Mouse (Mus musculus): ENCODE measurements around the gene Hnrnpul1. TPM values are rescaled to one million over a fixed set of nuclear protein-coding genes. Genes with fewer than 3 reads are reported as not detected.

Gene Hnrnpul1
- polyA plus RNA-seq, 1 experiment from 2014 or later, result 83.8 TPM

DNA sequence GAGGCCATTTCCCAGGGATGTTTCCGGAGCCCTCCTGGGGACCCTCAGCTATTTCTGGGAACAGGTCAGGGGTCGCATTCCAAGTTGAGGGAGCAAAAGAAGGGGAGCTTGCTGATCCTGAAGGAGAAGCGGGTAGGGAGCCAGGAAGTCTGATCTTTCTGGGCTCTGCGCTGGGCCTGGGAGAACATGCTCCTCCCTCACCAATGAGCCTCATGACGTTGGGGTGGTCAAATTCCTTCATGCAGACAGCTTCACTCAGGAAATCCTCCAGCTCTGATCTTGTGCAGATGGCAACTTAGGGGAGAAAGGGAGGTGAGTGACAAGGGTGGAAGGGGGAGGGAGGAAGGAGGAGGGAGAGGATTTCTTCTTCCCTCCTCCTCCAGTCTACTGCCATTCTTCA is 9.7 kb upstream of the Hnrnpul1 start:
- Histone ChIP-seq H3K27me3 (ENCODE audit: control insufficient read depth, insufficient read depth, low read length) (no peaks in the 10 kb centered on the region), H3K36me3 (ENCODE audit: control insufficient read depth, insufficient read depth, low read length) (no peaks in the 10 kb centered on the region; the same call in 1 of the 2 replicates), H3K4me1 (replicated peaks; ENCODE audit: control insufficient read depth, insufficient read depth, low read length) (no peaks in the 10 kb centered on the region), H3K4me2 (ENCODE audit: low read depth, low read length, severe bottlenecking) (no peak overlapping the region), H3K4me3 (ENCODE audit: low read depth, low read length) (no peak overlapping the region), H3K9me3 (ENCODE audit: control insufficient read depth, low read length) (no peaks in the 10 kb centered on the region), H3K9ac (ENCODE audit: low read length) (no peak overlapping the region), H3K27ac (ENCODE audit: low read depth, low read length) (no peak overlapping the region)
- WGBS, result 72% methylated on average over 5 of the region's 5 CpGs
- no peak for DNase-seq (ENCODE audit: low spot score)
- ATAC-seq (replicated peaks; ENCODE audit: low FRiP score), result no peak

DNA sequence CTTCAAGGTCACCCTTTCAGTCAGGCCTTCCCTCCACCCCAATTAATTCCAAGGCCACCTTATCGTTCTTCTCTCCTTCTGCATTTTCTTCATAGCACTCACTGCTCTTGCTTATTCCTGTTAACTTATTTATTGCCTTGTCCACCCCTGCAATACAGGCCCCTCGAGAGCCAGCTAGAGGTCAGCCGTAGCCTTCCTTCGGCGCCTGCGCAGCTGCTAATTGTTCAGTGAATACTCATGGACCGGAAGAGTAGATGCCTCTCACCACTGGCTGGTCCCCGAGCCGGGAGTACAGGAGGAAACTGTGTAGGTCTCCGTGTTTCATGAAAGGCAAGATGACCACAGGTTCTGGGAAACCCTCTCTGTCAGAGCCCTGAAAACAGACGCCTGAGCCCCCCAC is 9.1 kb upstream of the Hnrnpul1 start:
- H3K9ac ChIP-seq (ENCODE audit: low read length), result no peak overlapping the region
- ATAC-seq (replicated peaks; ENCODE audit: low FRiP score) (no peak), DNase-seq (ENCODE audit: low spot score) (no peak)
- no peaks in the 10 kb centered on the region; the same call in 1 of the 2 replicates for H3K36me3 ChIP-seq (ENCODE audit: control insufficient read depth, insufficient read depth, low read length)
- H3K27me3 ChIP-seq (ENCODE audit: control insufficient read depth, insufficient read depth, low read length), result no peaks in the 10 kb centered on the region
- 77% methylated on average over 11 of the region's 11 CpGs for WGBS
- no peak overlapping the region for H3K4me3 ChIP-seq (ENCODE audit: low read depth, low read length)
- H3K4me1 ChIP-seq (replicated peaks; ENCODE audit: control insufficient read depth, insufficient read depth, low read length), result no peaks in the 10 kb centered on the region
- H3K9me3 ChIP-seq (ENCODE audit: control insufficient read depth, low read length), result no peaks in the 10 kb centered on the region
- H3K4me2 ChIP-seq (ENCODE audit: low read depth, low read length, severe bottlenecking), result no peak overlapping the region
- no peak overlapping the region for H3K27ac ChIP-seq (ENCODE audit: low read depth, low read length)

DNA sequence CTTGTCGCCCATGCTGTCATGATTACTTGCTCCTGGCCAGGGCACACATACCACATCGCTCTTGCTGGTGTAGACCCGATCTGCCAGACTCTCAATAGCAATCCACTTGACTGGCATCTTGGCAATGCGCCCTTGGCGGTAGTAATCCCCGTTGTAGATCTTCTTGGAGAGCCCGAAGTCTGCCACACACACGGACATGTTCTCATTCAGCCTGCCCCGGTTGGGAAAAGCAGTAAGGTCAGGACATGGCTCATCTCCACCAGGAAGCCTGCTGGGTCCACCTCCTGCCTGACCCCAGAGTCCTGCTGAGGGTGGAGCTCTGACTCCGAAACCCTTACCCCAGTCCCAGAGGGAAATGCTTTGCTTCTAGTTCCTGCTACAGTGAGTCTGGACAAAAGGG is 6.8 kb upstream of the Hnrnpul1 start:
- H3K36me3 ChIP-seq (ENCODE audit: control insufficient read depth, insufficient read depth, low read length), result peaks cover 2% of the 10 kb centered on the region; the same call in 1 of the 2 replicates
- no peak for ATAC-seq (replicated peaks; ENCODE audit: low FRiP score)
- DNase-seq (ENCODE audit: low spot score), result no peak
- WGBS, result 96% methylated on average over 10 of the region's 10 CpGs
- no peaks in the 10 kb centered on the region for H3K4me1 ChIP-seq (replicated peaks; ENCODE audit: control insufficient read depth, insufficient read depth, low read length)
- H3K4me2 ChIP-seq (ENCODE audit: low read depth, low read length, severe bottlenecking), result no peak overlapping the region
- H3K4me3 ChIP-seq (ENCODE audit: low read depth, low read length), result no peak overlapping the region
- H3K9me3 ChIP-seq (ENCODE audit: control insufficient read depth, low read length), result no peaks in the 10 kb centered on the region
- H3K27me3 ChIP-seq (ENCODE audit: control insufficient read depth, insufficient read depth, low read length), result no peaks in the 10 kb centered on the region
- no peak overlapping the region for H3K27ac ChIP-seq (ENCODE audit: low read depth, low read length)
- no peak overlapping the region for H3K9ac ChIP-seq (ENCODE audit: low read length)

DNA sequence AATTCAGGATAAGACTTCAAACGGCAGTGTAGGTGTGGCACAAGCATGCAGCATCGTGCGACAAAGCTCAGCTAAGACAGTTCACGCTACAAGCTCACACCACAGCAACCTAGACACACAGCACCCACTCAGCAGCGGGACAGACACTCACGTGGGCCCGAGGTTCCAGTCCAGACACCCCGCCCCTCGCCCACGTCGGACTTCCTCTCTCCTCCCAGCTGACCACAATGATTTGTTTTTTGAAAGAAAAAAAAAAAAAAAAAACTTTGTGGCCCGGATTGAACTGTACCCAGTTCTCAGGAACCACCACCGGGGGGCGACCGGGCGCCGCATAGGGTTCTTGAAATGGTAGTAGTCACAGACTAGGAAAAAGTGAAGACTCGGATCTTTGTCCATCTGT is 1.5 kb upstream of the Hnrnpul1 start:
- H3K36me3 ChIP-seq (ENCODE audit: control insufficient read depth, insufficient read depth, low read length), result peaks cover 2% of the 10 kb centered on the region; the same call in 1 of the 2 replicates
- peaks cover 7% of the 10 kb centered on the region for H3K4me1 ChIP-seq (replicated peaks; ENCODE audit: control insufficient read depth, insufficient read depth, low read length)
- 1% methylated on average over 18 of the region's 18 CpGs for WGBS
- H3K27me3 ChIP-seq (ENCODE audit: control insufficient read depth, insufficient read depth, low read length), result no peaks in the 10 kb centered on the region
- H3K9ac ChIP-seq (ENCODE audit: low read length), result peak overlapping the region; percentile 51
- H3K9me3 ChIP-seq (ENCODE audit: control insufficient read depth, low read length), result no peaks in the 10 kb centered on the region
- H3K27ac ChIP-seq (ENCODE audit: low read depth, low read length), result peak overlapping the region; percentile 97
- peak overlapping the region; percentile 98 for H3K4me3 ChIP-seq (ENCODE audit: low read depth, low read length)
- DNase-seq (ENCODE audit: low spot score) (peak; percentile 93), ATAC-seq (replicated peaks; ENCODE audit: low FRiP score) (peak; percentile 60)
- peak overlapping the region; percentile 63 for H3K4me2 ChIP-seq (ENCODE audit: low read depth, low read length, severe bottlenecking)

DNA sequence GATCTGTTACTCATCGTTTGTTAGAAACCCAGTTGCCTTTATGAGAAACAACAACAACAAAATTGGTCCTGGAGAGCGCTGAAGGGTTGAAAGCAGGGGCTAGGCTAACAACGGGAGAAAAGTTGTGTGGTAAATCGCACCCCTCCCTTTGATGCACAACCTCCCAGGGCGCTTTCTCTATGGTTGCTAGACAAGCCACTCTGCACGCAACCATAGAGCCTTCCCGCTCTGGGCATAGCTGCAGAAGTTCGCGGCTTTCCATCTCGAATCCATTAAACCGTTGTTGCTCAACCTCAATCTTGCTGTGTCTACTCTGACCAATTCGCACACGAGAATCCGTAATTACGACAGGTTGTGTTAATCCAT is 894 bp upstream of the Hnrnpul1 start:
- Histone ChIP-seq H3K9me3 (ENCODE audit: control insufficient read depth, low read length) (no peaks in the 10 kb centered on the region), H3K9ac (ENCODE audit: low read length) (peak overlapping the region; percentile 51), H3K27ac (ENCODE audit: low read depth, low read length) (peak overlapping the region; percentile 97), H3K4me1 (replicated peaks; ENCODE audit: control insufficient read depth, insufficient read depth, low read length) (peaks cover 7% of the 10 kb centered on the region), H3K4me2 (ENCODE audit: low read depth, low read length, severe bottlenecking) (peak overlapping the region; percentile 63), H3K36me3 (ENCODE audit: control insufficient read depth, insufficient read depth, low read length) (peaks cover 5% of the 10 kb centered on the region; the same call in 1 of the 2 replicates), H3K27me3 (ENCODE audit: control insufficient read depth, insufficient read depth, low read length) (no peaks in the 10 kb centered on the region), H3K4me3 (ENCODE audit: low read depth, low read length) (peak overlapping the region; percentile 98)
- ATAC-seq (replicated peaks; ENCODE audit: low FRiP score) (peak; percentile 52), DNase-seq (ENCODE audit: low spot score) (peak; percentile 82)
- WGBS, result 0% methylated on average over 15 of the region's 15 CpGs

DNA sequence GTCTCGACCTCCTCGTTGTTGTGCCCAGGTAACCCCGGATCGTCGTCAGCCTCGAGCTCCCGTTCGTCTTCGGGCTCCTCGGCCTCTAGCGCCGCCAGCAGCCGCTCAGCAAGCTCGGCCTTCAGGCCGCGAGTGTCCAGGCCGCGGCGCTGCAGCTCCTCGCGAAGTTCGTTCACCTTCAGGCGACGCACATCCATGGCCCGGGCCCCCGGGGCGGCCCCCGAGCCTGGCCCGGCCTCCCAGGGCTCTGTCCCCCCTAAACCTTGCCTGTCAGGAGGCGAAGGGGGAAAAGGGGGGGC is 169 bp downstream of the Hnrnpul1 start:
- under 1% methylated on average over 24 of the region's 30 CpGs for WGBS

DNA sequence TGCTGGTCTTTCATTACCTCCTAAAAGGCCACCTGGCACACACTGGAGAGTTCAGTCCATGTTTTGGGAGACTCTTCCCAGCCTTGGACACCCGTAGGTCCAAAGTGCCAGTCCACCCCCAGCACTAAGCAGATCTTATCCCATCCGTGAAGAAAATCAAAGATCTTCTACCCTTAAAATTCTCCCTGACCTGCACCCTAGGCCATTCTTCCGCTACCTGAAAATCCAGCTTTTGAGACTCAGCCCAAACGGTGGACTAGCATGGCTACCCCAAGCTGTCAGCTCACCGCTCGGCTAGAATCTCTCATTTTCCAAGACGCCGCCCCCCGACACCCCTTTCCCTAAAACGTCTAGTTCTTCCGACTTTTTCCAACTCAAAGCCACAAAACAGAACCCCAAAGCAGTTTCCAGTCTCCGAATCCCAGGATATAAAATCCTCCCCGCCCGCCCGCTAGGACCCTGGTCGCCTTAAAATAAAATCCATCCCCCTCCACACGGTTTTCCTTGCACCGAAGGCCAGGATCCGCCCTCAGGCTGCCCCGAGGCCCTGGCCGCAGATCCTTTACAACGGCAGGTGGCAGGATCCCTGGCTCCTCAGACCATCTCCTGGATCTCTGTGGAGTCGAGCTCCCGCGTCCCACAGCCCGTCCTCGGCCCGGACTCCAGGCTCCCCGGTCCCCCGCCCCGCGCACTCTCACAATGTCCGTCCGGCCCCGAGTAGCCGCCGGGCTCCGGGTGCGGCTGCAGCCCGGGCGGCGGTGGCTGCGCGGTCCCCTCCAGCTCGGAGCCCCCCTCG is 716 bp downstream of the Hnrnpul1 start:
- peak; percentile 16 for ATAC-seq (replicated peaks; ENCODE audit: low FRiP score)
- WGBS, result 1% methylated on average over 46 of the region's 46 CpGs

More for the DNA sequence above, 169 bp downstream of the Hnrnpul1 start:
- ATAC-seq (replicated peaks; ENCODE audit: low FRiP score) (no peak), DNase-seq (ENCODE audit: low spot score) (no peak)
- no peaks in the 10 kb centered on the region for H3K27me3 ChIP-seq (ENCODE audit: control insufficient read depth, insufficient read depth, low read length)
- peak overlapping the region; percentile 98 for H3K4me3 ChIP-seq (ENCODE audit: low read depth, low read length)
- peak overlapping the region; percentile 63 for H3K4me2 ChIP-seq (ENCODE audit: low read depth, low read length, severe bottlenecking)
- H3K9ac ChIP-seq (ENCODE audit: low read length), result peak overlapping the region; percentile 99
- H3K9me3 ChIP-seq (ENCODE audit: control insufficient read depth, low read length), result no peaks in the 10 kb centered on the region
- H3K36me3 ChIP-seq (ENCODE audit: control insufficient read depth, insufficient read depth, low read length), result peaks cover 9% of the 10 kb centered on the region; the same call in 1 of the 2 replicates
- H3K4me1 ChIP-seq (replicated peaks; ENCODE audit: control insufficient read depth, insufficient read depth, low read length), result peaks cover 7% of the 10 kb centered on the region
- H3K27ac ChIP-seq (ENCODE audit: low read depth, low read length), result peak overlapping the region; percentile 97

DNA sequence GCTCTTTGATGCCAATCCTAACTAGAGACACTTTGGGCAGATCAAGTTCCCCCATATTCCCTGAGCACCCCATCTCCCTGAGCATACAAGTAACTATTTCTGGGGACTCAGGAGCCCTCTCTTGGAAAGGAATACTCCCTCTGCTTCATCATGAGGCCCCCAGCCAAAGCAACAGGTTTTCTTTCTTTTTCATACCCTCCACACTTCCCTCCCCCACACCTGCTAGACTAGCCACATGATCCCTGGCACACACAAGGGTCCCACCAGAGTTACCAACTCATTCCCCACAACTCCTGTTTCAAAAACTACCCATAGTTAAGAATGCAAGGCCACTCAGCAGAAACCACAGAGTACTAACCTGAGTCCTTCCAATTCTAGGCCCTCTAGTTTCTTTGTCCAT is 1.5 kb downstream of the Hnrnpul1 start:
- H3K9me3 ChIP-seq (ENCODE audit: control insufficient read depth, low read length), result no peaks in the 10 kb centered on the region
- H3K4me2 ChIP-seq (ENCODE audit: low read depth, low read length, severe bottlenecking), result peak overlapping the region; percentile 63
- ATAC-seq (replicated peaks; ENCODE audit: low FRiP score) (no peak), DNase-seq (ENCODE audit: low spot score) (no peak)
- H3K9ac ChIP-seq (ENCODE audit: low read length), result peak overlapping the region; percentile 99
- no peak overlapping the region for H3K27ac ChIP-seq (ENCODE audit: low read depth, low read length)
- peaks cover 7% of the 10 kb centered on the region for H3K4me1 ChIP-seq (replicated peaks; ENCODE audit: control insufficient read depth, insufficient read depth, low read length)
- H3K4me3 ChIP-seq (ENCODE audit: low read depth, low read length), result peak overlapping the region; percentile 98
- H3K36me3 ChIP-seq (ENCODE audit: control insufficient read depth, insufficient read depth, low read length), result peaks cover 17% of the 10 kb centered on the region
- no peaks in the 10 kb centered on the region for H3K27me3 ChIP-seq (ENCODE audit: control insufficient read depth, insufficient read depth, low read length)

More for the DNA sequence above, 716 bp downstream of the Hnrnpul1 start:
- no peak for DNase-seq (ENCODE audit: low spot score)
- peak overlapping the region; percentile 63 for H3K4me2 ChIP-seq (ENCODE audit: low read depth, low read length, severe bottlenecking)
- no peaks in the 10 kb centered on the region for H3K27me3 ChIP-seq (ENCODE audit: control insufficient read depth, insufficient read depth, low read length)
- H3K27ac ChIP-seq (ENCODE audit: low read depth, low read length), result peak overlapping the region; percentile 97
- peak overlapping the region; percentile 99 for H3K9ac ChIP-seq (ENCODE audit: low read length)
- peaks cover 7% of the 10 kb centered on the region for H3K4me1 ChIP-seq (replicated peaks; ENCODE audit: control insufficient read depth, insufficient read depth, low read length)
- H3K4me3 ChIP-seq (ENCODE audit: low read depth, low read length), result peak overlapping the region; percentile 98
- no peaks in the 10 kb centered on the region for H3K9me3 ChIP-seq (ENCODE audit: control insufficient read depth, low read length)
- peaks cover 13% of the 10 kb centered on the region for H3K36me3 ChIP-seq (ENCODE audit: control insufficient read depth, insufficient read depth, low read length)

DNA sequence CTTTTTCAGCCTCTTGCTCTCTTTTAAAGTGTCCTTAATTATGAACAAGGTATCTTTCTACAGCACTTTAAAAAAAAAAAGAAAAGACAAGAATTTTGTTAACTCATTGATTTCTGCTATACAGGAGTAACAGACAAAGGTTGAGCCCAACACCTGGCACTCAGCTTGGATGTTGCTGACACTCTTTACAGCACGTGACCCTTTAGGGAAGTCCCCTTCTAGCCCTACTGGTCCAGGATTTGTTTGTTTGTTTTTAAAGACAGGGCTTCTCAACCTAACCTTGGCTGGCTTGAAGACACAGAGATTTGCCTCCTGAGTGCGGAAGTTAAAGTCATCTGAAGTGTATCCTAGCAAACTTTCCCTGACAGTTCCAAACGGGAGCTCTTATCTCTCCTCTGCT is 7.7 kb downstream of the Hnrnpul1 start:
- H3K9ac ChIP-seq (ENCODE audit: low read length), result no peak overlapping the region
- DNase-seq (ENCODE audit: low spot score) (no peak), ATAC-seq (replicated peaks; ENCODE audit: low FRiP score) (no peak)
- H3K27ac ChIP-seq (ENCODE audit: low read depth, low read length), result no peak overlapping the region
- H3K27me3 ChIP-seq (ENCODE audit: control insufficient read depth, insufficient read depth, low read length), result no peaks in the 10 kb centered on the region
- H3K4me2 ChIP-seq (ENCODE audit: low read depth, low read length, severe bottlenecking), result no peak overlapping the region
- H3K36me3 ChIP-seq (ENCODE audit: control insufficient read depth, insufficient read depth, low read length), result peaks cover 53% of the 10 kb centered on the region
- no peaks in the 10 kb centered on the region for H3K4me1 ChIP-seq (replicated peaks; ENCODE audit: control insufficient read depth, insufficient read depth, low read length)
- 85% methylated on average over 3 of the region's 3 CpGs for WGBS
- no peak overlapping the region for H3K4me3 ChIP-seq (ENCODE audit: low read depth, low read length)
- no peaks in the 10 kb centered on the region for H3K9me3 ChIP-seq (ENCODE audit: control insufficient read depth, low read length)

Measured in forebrain, embryonic 11.5 days (tissue).